Mouse (Mus musculus) liver, postnatal 0 days (tissue): ENCODE measurements around the gene Gpr35. TPM values are rescaled to one million over a fixed set of nuclear protein-coding genes. Genes with fewer than 3 reads are reported as not detected.
A peak's percentile ranks its signal among the peaks of the same experiment; 100 is the strongest.

ENCODE experiments used
- ATAC-seq: fragments of 200-750 bp; cut with Nextera tagmentation; 2 replicates; pipeline ENCODE4 v1.8.0; 2017; ENCODE audit warnings: mild to moderate bottlenecking, moderate library complexity
- DNase-seq: peaks from one replicate; pipeline ENCODE4 v3.0.0-alpha.2; 2016
- H3K27ac ChIP-seq: fragments of 300-500 bp; sonication (generic); 2 replicates; pipeline ENCODE4 v1.5.1; 2014; ENCODE audit warnings: antibody characterized with exemption, moderate library complexity, mild to moderate bottlenecking, low read depth
- H3K27me3 ChIP-seq: fragments of 300-500 bp; sonication (generic); 2 replicates; pipeline ENCODE4 v1.6.1; 2014; ENCODE audit warnings: low read length, control low read depth, mixed read lengths; ENCODE audit not compliant: insufficient read depth
- H3K36me3 ChIP-seq: fragments of 300-500 bp; sonication (generic); replicated peaks from 2 replicates; pipeline ENCODE4 v1.6.1; 2014; ENCODE audit warnings: mild to moderate bottlenecking, control low read depth, low read length, moderate library complexity, mixed read lengths; ENCODE audit not compliant: insufficient read depth
- H3K4me1 ChIP-seq: fragments of 300-500 bp; sonication (generic); 2 replicates; pipeline ENCODE4 v1.6.1; 2014; ENCODE audit warnings: antibody characterized with exemption, mild to moderate bottlenecking, control low read depth; ENCODE audit not compliant: insufficient read depth
- H3K4me2 ChIP-seq: fragments of 300-500 bp; sonication (generic); 2 replicates; pipeline ENCODE4 v1.6.1; 2014; ENCODE audit warnings: low read depth, mild to moderate bottlenecking, low read length, moderate library complexity, mixed read lengths
- H3K4me3 ChIP-seq: fragments of 300-500 bp; sonication (generic); 2 replicates; pipeline ENCODE4 v1.5.1; 2014; ENCODE audit warnings: low read depth, low read length
- H3K9ac ChIP-seq: fragments of 300-500 bp; sonication (generic); replicated peaks from 2 replicates; pipeline ENCODE4 v1.6.1; 2014; ENCODE audit warnings: mild to moderate bottlenecking, moderate library complexity
- H3K9me3 ChIP-seq: fragments of 300-500 bp; sonication (generic); 2 replicates; pipeline ENCODE4 v1.6.1; 2016; ENCODE audit warnings: mild to moderate bottlenecking, control low read depth, low read length, mixed read lengths
- CTCF ChIP-seq: sonication (generic); IDR thresholded peaks from 2 replicates; pipeline ENCODE4 v1.5.1; 2016; ENCODE audit warnings: antibody characterized with exemption, low read depth
- EP300 ChIP-seq: IDR thresholded peaks from 2 replicates; pipeline ENCODE4 v1.6.1; 2016; ENCODE audit warnings: antibody characterized with exemption, low read depth, mild to moderate bottlenecking
- WGBS: fragments of 180-500 bp; shearing (Covaris S2); extraction: QIAGEN DNeasy Blood & Tissue Kit; methylation state at CpG from one replicate; pipeline ENCODE4 v1.1.7; 2014; ENCODE audit not compliant: insufficient replicate concordance; 5-methylcytosine and 5-hydroxymethylcytosine counted together
- polyA plus RNA-seq: library from polyadenylated mRNA; unstranded; fragments of >200 nt; fragmentation: Nextera tagmentation; extraction: Ambion mirVana; gene quantifications from 2 replicates; pipeline ENCODE4 v1.2.1, GENCODE M21; 2015

The Gpr35 gene
- polyA plus RNA-seq, 1 experiment from 2014 or later: 1.4 TPM

GRCm38 (mm10) chr1:92971879-92972795, 21.5 kb downstream of the Gpr35 start:
- Histone ChIP-seq H3K27ac (peak overlapping the region; percentile 46), H3K9ac (no peak overlapping the region), H3K4me2 (no peak overlapping the region), H3K4me3 (no peak overlapping the region), H3K36me3 (no peaks in the 10 kb centered on the region), H3K9me3 (no peaks in the 10 kb centered on the region), H3K4me1 (no peaks in the 10 kb centered on the region; the same call in 1 of the 2 replicates), H3K27me3 (no peaks in the 10 kb centered on the region)
- TF ChIP-seq CTCF: no peak
- no peak for TF ChIP-seq EP300
- DNase-seq: no peak
- 55% methylated on average over 7 of the region's 7 CpGs for WGBS
- ATAC-seq: peak; percentile 55

- DNase-seq (peak; percentile 77), ATAC-seq (peak; percentile 67)
- H3K27me3 ChIP-seq: no peaks in the 10 kb centered on the region
- H3K4me3 ChIP-seq: no peak overlapping the region
- H3K9ac ChIP-seq: no peak overlapping the region
- no peak overlapping the region for H3K4me2 ChIP-seq
- no peaks in the 10 kb centered on the region for H3K36me3 ChIP-seq
- 43% methylated on average over 1 of the region's 1 CpGs for WGBS
- H3K4me1 ChIP-seq: no peaks in the 10 kb centered on the region; the same call in 1 of the 2 replicates
- TF ChIP-seq CTCF (no peak), EP300 (no peak)
- peak overlapping the region; percentile 46 for H3K27ac ChIP-seq
- no peaks in the 10 kb centered on the region for H3K9me3 ChIP-seq
These were observed 22.2 kb downstream of the Gpr35 start for GRCm38 (mm10) chr1:92972854-92973253.

- H3K36me3 ChIP-seq: no peaks in the 10 kb centered on the region
- 0 out of 2 replicates have a peak overlapping the region, but pooled peaks have one; percentile 13 for H3K4me2 ChIP-seq
- TF ChIP-seq CTCF (no peak), EP300 (no peak)
- no peak overlapping the region for H3K9ac ChIP-seq
- H3K27me3 ChIP-seq: no peaks in the 10 kb centered on the region
- no peaks in the 10 kb centered on the region for H3K9me3 ChIP-seq
- no peak for DNase-seq
- peaks cover 2% of the 10 kb centered on the region; the same call in 1 of the 2 replicates for H3K4me1 ChIP-seq
- no peak overlapping the region for H3K4me3 ChIP-seq
- 54% methylated on average over 6 of the region's 6 CpGs for WGBS
- peak overlapping the region; percentile 34 for H3K27ac ChIP-seq
- ATAC-seq: peak; percentile 24; the same call in 1 of the 2 replicates
These were observed 25.5 kb downstream of the Gpr35 start for GRCm38 (mm10) chr1:92976141-92976566.

- Histone ChIP-seq H3K27me3 (no peaks in the 10 kb centered on the region), H3K9me3 (no peaks in the 10 kb centered on the region), H3K4me1 (peaks cover 2% of the 10 kb centered on the region; the same call in 1 of the 2 replicates), H3K9ac (no peak overlapping the region), H3K36me3 (no peaks in the 10 kb centered on the region), H3K27ac (no peak overlapping the region), H3K4me2 (no peak overlapping the region), H3K4me3 (no peak overlapping the region)
- TF ChIP-seq CTCF (no peak), EP300 (no peak)
- no peak for DNase-seq
- ATAC-seq: no peak
- WGBS: 47% methylated on average over 7 of the region's 7 CpGs
These were observed 28.0 kb downstream of the Gpr35 start for GRCm38 (mm10) chr1:92978645-92979044.

GRCm38 (mm10) chr1:92979073-92979602, 28.5 kb downstream of the Gpr35 start:
- WGBS: 49% methylated on average over 11 of the region's 11 CpGs
- Histone ChIP-seq H3K4me3 (no peak overlapping the region), H3K9ac (no peak overlapping the region), H3K27me3 (no peaks in the 10 kb centered on the region), H3K9me3 (no peaks in the 10 kb centered on the region), H3K36me3 (no peaks in the 10 kb centered on the region), H3K4me1 (peaks cover 2% of the 10 kb centered on the region; the same call in 1 of the 2 replicates), H3K27ac (no peak overlapping the region), H3K4me2 (no peak overlapping the region)
- no peak for DNase-seq
- TF ChIP-seq EP300 (no peak), CTCF (no peak)
- ATAC-seq: no peak
